Mouse (Mus musculus): Measurements from ENCODE around the gene Arid1b.

- TF ChIP-seq USF1 (IDR thresholded peaks at IDR 0.05; ENCODE audit: low read depth, low read length) (no peak), CHD1 (IDR thresholded peaks at IDR 0.05; ENCODE audit: low read depth, low read length) (no peak), CTCF (conservative IDR thresholded peaks at IDR 0.05 in 1 of 2, IDR thresholded peaks at IDR 0.05 in 1 of 2; ENCODE audit: low read depth in 2 of 2, low read length in 2 of 2) (no peak), POLR2AphosphoS2 (IDR thresholded peaks at IDR 0.05; ENCODE audit: low read depth, low read length) (no peak), POLR2A (IDR thresholded peaks at IDR 0.05; ENCODE audit: low read depth, low read length) (no peak), TBP (conservative IDR thresholded peaks at IDR 0.05; ENCODE audit: low read depth, low read length) (no peak), MAZ (IDR thresholded peaks at IDR 0.05; ENCODE audit: low read depth, low read length) (no peak), ZNF384 (IDR thresholded peaks at IDR 0.05; ENCODE audit: low read depth, low read length) (no peak), TCF12 (IDR thresholded peaks at IDR 0.05; ENCODE audit: low read depth, low read length) (no peak), NRF1 (IDR thresholded peaks at IDR 0.05; ENCODE audit: low read depth, low read length) (no peak)
Measured at GRCm38 (mm10) chr17:5213441-5213840, 219.3 kb downstream of the Arid1b start.

All from CH12.LX (cell line).